Mouse (Mus musculus): ENCODE results near the gene Tgm3. TPM values are rescaled to one million over a fixed set of nuclear protein-coding genes. Genes with fewer than 3 reads are reported as not detected.

Gene Tgm3
- 0.10 and 0.11 TPM in 2 replicates for polyA plus RNA-seq (2012; rRNA removed)

- H3K27ac ChIP-seq (ENCODE audit: insufficient read depth, low read length), result no peak within 1 kb of the TSS
- no peak within 1 kb of the TSS for H3K4me3 ChIP-seq (replicated peaks; ENCODE audit: insufficient read depth, low read depth, low read length)
- no peak for TF ChIP-seq CTCF (IDR thresholded peaks at IDR 0.05; ENCODE audit: borderline replicate concordance, insufficient read depth, low read depth, low read length)
- no peak for TF ChIP-seq POLR2A (IDR thresholded peaks at IDR 0.05; ENCODE audit: borderline replicate concordance, insufficient read depth, low read length)
- H3K27me3 ChIP-seq (ENCODE audit: control insufficient read depth, insufficient read depth, low read length), result no peaks in the 10 kb centered on the region
- H3K4me1 ChIP-seq (ENCODE audit: control insufficient read depth, insufficient read depth, low read length), result no peaks in the 10 kb centered on the region; the same call in 1 of the 2 replicates
- 66% methylated on average over 7 of the region's 7 CpGs for WGBS
- DNase-seq, result no peak
Observed at GRCm38 (mm10) chr2:130012026-130012425, at the start of gene Tgm3. Gene Tgm3, plus strand, starts transcription at chr2:130012349.

GRCm38 (mm10) chr2:129980608-129981007 is 31.5 kb upstream of the Tgm3 start:
- H3K27ac ChIP-seq (ENCODE audit: insufficient read depth, low read length), result no peak overlapping the region
- H3K4me3 ChIP-seq (replicated peaks; ENCODE audit: insufficient read depth, low read depth, low read length), result no peak overlapping the region
- H3K27me3 ChIP-seq (ENCODE audit: control insufficient read depth, insufficient read depth, low read length), result no peaks in the 10 kb centered on the region
- no peak for TF ChIP-seq CTCF (IDR thresholded peaks at IDR 0.05; ENCODE audit: borderline replicate concordance, insufficient read depth, low read depth, low read length)
- TF ChIP-seq POLR2A (IDR thresholded peaks at IDR 0.05; ENCODE audit: borderline replicate concordance, insufficient read depth, low read length), result no peak
- 96% methylated on average over 4 of the region's 4 CpGs for WGBS
- H3K4me1 ChIP-seq (ENCODE audit: control insufficient read depth, insufficient read depth, low read length), result no peaks in the 10 kb centered on the region
- DNase-seq, result no peak

- TF ChIP-seq POLR2A (IDR thresholded peaks at IDR 0.05; ENCODE audit: borderline replicate concordance, insufficient read depth, low read length) (no peak), CTCF (IDR thresholded peaks at IDR 0.05; ENCODE audit: borderline replicate concordance, insufficient read depth, low read depth, low read length) (no peak)
- H3K4me3 ChIP-seq (replicated peaks; ENCODE audit: insufficient read depth, low read depth, low read length), result no peak overlapping the region
- H3K4me1 ChIP-seq (ENCODE audit: control insufficient read depth, insufficient read depth, low read length), result no peaks in the 10 kb centered on the region
- H3K27ac ChIP-seq (ENCODE audit: insufficient read depth, low read length), result no peak overlapping the region
- 75% methylated on average over 6 of the region's 6 CpGs for WGBS
- no peaks in the 10 kb centered on the region for H3K27me3 ChIP-seq (ENCODE audit: control insufficient read depth, insufficient read depth, low read length)
- DNase-seq, result no peak
Observed at GRCm38 (mm10) chr2:129987527-129988045, 24.6 kb upstream of the Tgm3 start.

GRCm38 (mm10) chr2:129989646-129990045 is 22.5 kb upstream of the Tgm3 start:
- 88% methylated on average over 2 of the region's 2 CpGs for WGBS
- no peak overlapping the region for H3K4me3 ChIP-seq (replicated peaks; ENCODE audit: insufficient read depth, low read depth, low read length)
- no peak for TF ChIP-seq POLR2A (IDR thresholded peaks at IDR 0.05; ENCODE audit: borderline replicate concordance, insufficient read depth, low read length)
- no peak for TF ChIP-seq CTCF (IDR thresholded peaks at IDR 0.05; ENCODE audit: borderline replicate concordance, insufficient read depth, low read depth, low read length)
- H3K27ac ChIP-seq (ENCODE audit: insufficient read depth, low read length), result no peak overlapping the region
- no peaks in the 10 kb centered on the region for H3K4me1 ChIP-seq (ENCODE audit: control insufficient read depth, insufficient read depth, low read length)
- no peak for DNase-seq
- H3K27me3 ChIP-seq (ENCODE audit: control insufficient read depth, insufficient read depth, low read length), result no peaks in the 10 kb centered on the region

GRCm38 (mm10) chr2:129994468-129994867 is 17.7 kb upstream of the Tgm3 start:
- Histone ChIP-seq H3K4me3 (replicated peaks; ENCODE audit: insufficient read depth, low read depth, low read length) (no peak overlapping the region), H3K27me3 (ENCODE audit: control insufficient read depth, insufficient read depth, low read length) (no peaks in the 10 kb centered on the region), H3K27ac (ENCODE audit: insufficient read depth, low read length) (no peak overlapping the region), H3K4me1 (ENCODE audit: control insufficient read depth, insufficient read depth, low read length) (peaks cover 9% of the 10 kb centered on the region)
- no peak for DNase-seq
- TF ChIP-seq CTCF (IDR thresholded peaks at IDR 0.05; ENCODE audit: borderline replicate concordance, insufficient read depth, low read depth, low read length) (no peak), POLR2A (IDR thresholded peaks at IDR 0.05; ENCODE audit: borderline replicate concordance, insufficient read depth, low read length) (no peak)
- WGBS, result 82% methylated on average over 3 of the region's 3 CpGs

GRCm38 (mm10) chr2:129998476-129998875 is 13.7 kb upstream of the Tgm3 start:
- TF ChIP-seq POLR2A (IDR thresholded peaks at IDR 0.05; ENCODE audit: borderline replicate concordance, insufficient read depth, low read length) (no peak), CTCF (IDR thresholded peaks at IDR 0.05; ENCODE audit: borderline replicate concordance, insufficient read depth, low read depth, low read length) (no peak)
- H3K4me1 ChIP-seq (ENCODE audit: control insufficient read depth, insufficient read depth, low read length), result peaks cover 18% of the 10 kb centered on the region
- no peak overlapping the region for H3K4me3 ChIP-seq (replicated peaks; ENCODE audit: insufficient read depth, low read depth, low read length)
- H3K27me3 ChIP-seq (ENCODE audit: control insufficient read depth, insufficient read depth, low read length), result no peaks in the 10 kb centered on the region
- peak; percentile 60 to 74 for DNase-seq
- no peak overlapping the region for H3K27ac ChIP-seq (ENCODE audit: insufficient read depth, low read length)
- WGBS, result 16% methylated on average over 7 of the region's 7 CpGs

- peak; percentile 30 to 52 for DNase-seq
- H3K27me3 ChIP-seq (ENCODE audit: control insufficient read depth, insufficient read depth, low read length), result no peaks in the 10 kb centered on the region
- no peak overlapping the region for H3K4me3 ChIP-seq (replicated peaks; ENCODE audit: insufficient read depth, low read depth, low read length)
- no peak for TF ChIP-seq POLR2A (IDR thresholded peaks at IDR 0.05; ENCODE audit: borderline replicate concordance, insufficient read depth, low read length)
- no peak for TF ChIP-seq CTCF (IDR thresholded peaks at IDR 0.05; ENCODE audit: borderline replicate concordance, insufficient read depth, low read depth, low read length)
- H3K4me1 ChIP-seq (ENCODE audit: control insufficient read depth, insufficient read depth, low read length), result peaks cover 18% of the 10 kb centered on the region
- 47% methylated on average over 4 of the region's 4 CpGs for WGBS
- no peak overlapping the region for H3K27ac ChIP-seq (ENCODE audit: insufficient read depth, low read length)
Observed at GRCm38 (mm10) chr2:129999296-129999695, 12.9 kb upstream of the Tgm3 start.

- TF ChIP-seq POLR2A (IDR thresholded peaks at IDR 0.05; ENCODE audit: borderline replicate concordance, insufficient read depth, low read length) (no peak), CTCF (IDR thresholded peaks at IDR 0.05; ENCODE audit: borderline replicate concordance, insufficient read depth, low read depth, low read length) (no peak)
- peaks cover 18% of the 10 kb centered on the region for H3K4me1 ChIP-seq (ENCODE audit: control insufficient read depth, insufficient read depth, low read length)
- DNase-seq, result peak in 1 of 2 experiments; percentile 32
- no peak overlapping the region for H3K4me3 ChIP-seq (replicated peaks; ENCODE audit: insufficient read depth, low read depth, low read length)
- H3K27ac ChIP-seq (ENCODE audit: insufficient read depth, low read length), result no peak overlapping the region
- 75% methylated on average over 3 of the region's 3 CpGs for WGBS
- H3K27me3 ChIP-seq (ENCODE audit: control insufficient read depth, insufficient read depth, low read length), result no peaks in the 10 kb centered on the region
Observed at GRCm38 (mm10) chr2:130000601-130001000, 11.5 kb upstream of the Tgm3 start.

Measured in cerebellum, adult 2 months (tissue).